Mouse (Mus musculus) ES-Bruce4 (cell line): Measurements from ENCODE around the gene Pklr.

Experiments
- EP300 ChIP-seq: IDR thresholded peaks from 2 replicates; pipeline ENCODE4 v1.6.1; 2011; ENCODE audit warnings: low read depth, low read length; ENCODE audit not compliant: insufficient read depth
- POLR2A ChIP-seq: IDR thresholded peaks from one replicate; pipeline ENCODE4 v1.8.1; 2011; ENCODE audit warnings: low read length; ENCODE audit not compliant: insufficient read depth

GRCm38 (mm10) chr3:89113058-89113457 lies 22.9 kb upstream of the Pklr start:
- TF ChIP-seq POLR2A (no peak), EP300 (no peak)
